Mouse (Mus musculus): Measurements from ENCODE around the gene Tm9sf1. TPM values are rescaled to one million over a fixed set of nuclear protein-coding genes. Genes with fewer than 3 reads are reported as not detected.

Gene Tm9sf1
- polyA plus RNA-seq, 1 experiment from 2014 or later: 92.0 TPM

DNA sequence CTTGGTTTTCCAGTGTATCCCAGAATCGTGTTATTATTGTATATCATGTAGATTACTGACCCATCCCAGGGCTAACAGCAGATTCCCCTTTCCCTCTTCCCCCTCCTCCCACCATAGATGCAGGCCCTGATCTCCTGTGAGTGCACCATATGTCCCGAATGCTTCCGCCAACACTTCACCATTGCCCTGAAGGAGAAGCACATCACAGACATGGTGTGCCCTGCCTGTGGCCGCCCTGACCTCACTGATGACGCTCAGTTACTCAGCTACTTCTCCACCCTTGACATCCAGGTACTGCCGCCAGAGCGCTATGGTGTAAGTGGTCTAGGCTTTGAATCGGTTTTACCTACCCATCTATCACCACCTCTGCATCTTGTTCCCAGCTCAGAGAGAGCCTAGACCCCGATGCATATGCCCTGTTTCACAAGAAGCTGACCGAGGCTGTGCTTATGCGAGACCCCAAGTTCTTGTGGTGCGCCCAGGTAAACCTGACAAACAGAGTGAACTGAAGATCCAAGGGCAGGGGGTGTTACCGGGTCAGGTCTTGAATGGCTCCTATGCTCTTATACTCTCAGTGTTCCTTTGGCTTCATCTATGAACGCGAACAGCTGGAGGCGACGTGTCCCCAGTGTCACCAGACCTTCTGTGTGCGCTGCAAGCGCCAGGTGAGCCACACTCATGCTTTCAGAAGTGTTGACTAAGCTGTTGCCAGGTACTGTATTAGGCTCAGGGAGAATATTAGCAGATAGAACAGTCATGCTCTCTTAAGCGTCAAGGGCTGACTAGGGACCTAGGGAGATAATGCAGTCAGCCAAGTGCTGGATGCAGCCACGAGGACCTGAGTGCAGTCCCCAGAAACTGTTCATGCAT lies 44.9 kb downstream of the Tm9sf1 start:
- Histone ChIP-seq H3K27me3 (ENCODE audit: low read depth, poor library complexity, severe bottlenecking) (no peaks in the 10 kb centered on the region), H3K4me1 (peaks cover 10% of the 10 kb centered on the region; the same call in 1 of the 2 replicates), H3K27ac (no peak overlapping the region), H3K9me3 (replicated peaks) (no peaks in the 10 kb centered on the region), H3K36me3 (peaks cover 97% of the 10 kb centered on the region), H3K4me3 (no peak overlapping the region)
- 94% methylated on average over 21 of the region's 21 CpGs for WGBS
- no peak for DNase-seq (ENCODE audit: low spot score)

DNA sequence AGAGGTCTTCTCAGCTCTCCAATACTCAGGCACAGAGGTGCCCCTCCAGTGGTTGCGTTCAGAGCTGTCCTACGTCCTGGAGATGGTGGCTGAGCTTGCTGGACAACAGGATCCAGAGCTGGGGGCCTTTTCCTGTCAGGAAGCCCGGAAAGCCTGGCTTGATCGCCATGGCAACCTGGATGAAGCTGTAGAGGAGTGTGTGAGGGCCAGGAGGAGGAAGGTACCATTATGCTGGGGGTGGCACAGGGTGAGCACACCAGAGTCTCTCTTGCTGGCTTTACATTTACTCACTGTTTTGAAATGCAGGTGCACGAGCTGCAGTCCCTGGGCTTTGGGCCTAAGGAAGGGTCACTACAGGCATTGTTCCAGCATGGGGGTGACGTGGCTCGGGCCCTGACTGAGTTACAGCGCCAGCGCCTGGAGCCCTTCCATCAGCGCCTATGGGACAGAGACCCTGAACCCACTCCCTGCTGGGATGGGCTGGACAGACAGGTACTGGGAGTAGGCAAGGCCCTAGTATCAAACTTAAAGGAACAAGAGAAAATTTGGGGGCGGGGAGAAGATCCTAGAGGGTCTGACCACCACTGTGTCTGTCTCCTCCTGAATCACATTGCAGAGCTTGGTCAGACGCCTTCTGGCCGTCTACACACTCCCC lies 47.4 kb downstream of the Tm9sf1 start:
- peaks cover 76% of the 10 kb centered on the region for H3K36me3 ChIP-seq

DNA sequence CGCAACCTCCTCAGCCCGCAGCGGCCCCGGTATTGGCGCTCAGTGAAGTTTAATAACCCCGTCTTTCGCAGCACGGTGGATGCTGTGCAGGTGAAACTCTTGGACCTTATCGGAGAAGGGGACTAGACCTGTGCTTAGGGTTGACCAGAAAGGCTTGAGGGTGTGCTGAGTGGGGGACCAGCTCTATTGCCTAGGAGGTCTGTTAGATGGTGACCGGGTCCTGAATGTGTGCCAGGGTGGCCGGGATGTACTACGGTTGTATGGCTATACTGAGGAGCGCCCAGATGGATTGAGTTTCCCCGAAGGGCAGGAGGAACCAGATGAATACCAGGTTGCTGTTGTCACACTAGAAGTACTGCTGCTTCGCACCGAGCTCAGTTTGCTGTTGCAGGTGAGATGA lies 51.4 kb downstream of the Tm9sf1 start:
- 4% methylated on average over 16 of the region's 16 CpGs for WGBS
- Histone ChIP-seq H3K36me3 (peaks cover 59% of the 10 kb centered on the region), H3K4me3 (peak overlapping the region; percentile 79), H3K27me3 (ENCODE audit: low read depth, poor library complexity, severe bottlenecking) (no peaks in the 10 kb centered on the region), H3K4me1 (peaks cover 32% of the 10 kb centered on the region), H3K9me3 (replicated peaks) (no peaks in the 10 kb centered on the region), H3K27ac (peak overlapping the region; percentile 90)
- DNase-seq (ENCODE audit: low spot score): no peak

More for the DNA sequence above, 47.4 kb downstream of the Tm9sf1 start:
- 87% methylated on average over 13 of the region's 13 CpGs for whole genome bisulfite sequencing
- DNase-seq (ENCODE audit: low spot score): no peak
- Histone ChIP-seq H3K27me3 (ENCODE audit: low read depth, poor library complexity, severe bottlenecking) (no peaks in the 10 kb centered on the region), H3K4me1 (peaks cover 22% of the 10 kb centered on the region), H3K27ac (no peak overlapping the region), H3K9me3 (replicated peaks) (no peaks in the 10 kb centered on the region), H3K4me3 (no peak overlapping the region)

DNA sequence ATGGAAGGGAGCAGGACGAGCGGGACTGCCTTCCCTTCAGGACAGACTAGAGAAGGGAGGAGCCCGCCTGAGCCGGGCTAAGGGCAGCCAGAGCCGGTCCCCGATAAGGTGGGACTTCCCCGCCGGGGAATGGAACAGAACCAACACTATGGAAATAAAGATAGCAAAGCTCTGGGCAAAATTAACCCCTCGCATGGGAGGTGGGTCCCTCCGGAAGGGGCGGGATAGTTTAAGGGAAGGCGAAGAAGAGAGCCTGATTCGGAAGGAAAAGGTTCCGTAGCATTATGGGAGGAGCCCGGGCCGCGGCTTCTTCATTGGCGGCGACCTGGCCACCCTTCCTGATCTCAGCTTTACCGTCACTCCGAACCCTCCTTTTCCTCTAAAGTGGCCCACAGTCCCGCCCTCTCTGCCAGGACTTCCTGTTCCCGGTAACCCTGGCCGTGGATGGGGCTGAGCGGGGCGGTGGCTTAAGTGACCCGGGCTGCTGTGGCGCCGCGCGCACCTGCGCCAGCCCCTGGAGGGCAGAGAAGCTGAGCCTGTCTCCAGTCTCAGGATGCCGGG lies 52.2 kb downstream of the Tm9sf1 start, which contains the start of gene Rnf31:
Rnf31 (plus strand) TSS at position 378 of the 561 bp plus-strand sequence.
- H3K27me3 ChIP-seq (ENCODE audit: low read depth, poor library complexity, severe bottlenecking): no peaks in the 10 kb centered on the region
- peaks cover 57% of the 10 kb centered on the region for H3K36me3 ChIP-seq
- peaks cover 32% of the 10 kb centered on the region for H3K4me1 ChIP-seq
- DNase-seq (ENCODE audit: low spot score): peak; percentile 90
- H3K9me3 ChIP-seq (replicated peaks): no peaks in the 10 kb centered on the region
- peak within 1 kb of the TSS; percentile 79 for H3K4me3 ChIP-seq
- peak within 1 kb of the TSS; percentile 90 for H3K27ac ChIP-seq
- WGBS: 0% methylated on average over 33 of the region's 33 CpGs

DNA sequence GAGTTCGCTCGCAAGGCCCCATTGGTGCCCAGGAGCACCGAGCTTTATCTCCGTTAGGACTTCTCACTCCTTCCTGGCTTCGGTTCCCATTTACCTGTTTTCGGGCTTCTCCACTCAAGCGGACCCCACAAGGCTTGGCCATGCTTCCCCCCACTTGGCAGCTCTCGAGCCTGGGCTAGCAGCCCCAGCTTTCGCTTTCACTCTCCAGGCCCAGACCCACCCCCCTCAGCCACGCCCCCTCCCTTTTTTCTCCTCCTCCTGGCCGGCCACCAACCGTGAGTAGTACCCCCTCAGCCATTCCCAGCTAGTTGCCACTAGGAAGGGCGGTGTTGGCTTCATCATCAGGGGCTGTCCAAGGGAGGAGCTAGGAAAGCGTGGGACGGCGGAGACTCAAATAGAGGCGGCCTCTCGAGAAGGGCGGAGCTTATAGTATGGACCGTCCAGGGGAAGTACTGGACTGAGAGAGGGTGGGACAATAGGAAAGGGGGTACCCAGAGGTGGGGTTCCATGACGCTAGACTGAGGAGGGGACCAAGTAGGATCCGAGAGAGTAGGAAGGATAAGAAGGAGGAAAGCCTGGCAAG lies 52.8 kb downstream of the Tm9sf1 start, which contains the start of gene Psme2:
Psme2 (minus strand) TSS at position 366 of the 583 bp plus-strand sequence.
- Histone ChIP-seq H3K4me1 (peaks cover 30% of the 10 kb centered on the region), H3K27ac (peak within 1 kb of the TSS; percentile 90), H3K27me3 (ENCODE audit: low read depth, poor library complexity, severe bottlenecking) (no peaks in the 10 kb centered on the region), H3K36me3 (peaks cover 51% of the 10 kb centered on the region), H3K9me3 (replicated peaks) (no peaks in the 10 kb centered on the region), H3K4me3 (peak within 1 kb of the TSS; percentile 79)
- under 1% methylated on average over 22 of the region's 22 CpGs for WGBS
- peak; percentile 91 for DNase-seq (ENCODE audit: low spot score)

DNA sequence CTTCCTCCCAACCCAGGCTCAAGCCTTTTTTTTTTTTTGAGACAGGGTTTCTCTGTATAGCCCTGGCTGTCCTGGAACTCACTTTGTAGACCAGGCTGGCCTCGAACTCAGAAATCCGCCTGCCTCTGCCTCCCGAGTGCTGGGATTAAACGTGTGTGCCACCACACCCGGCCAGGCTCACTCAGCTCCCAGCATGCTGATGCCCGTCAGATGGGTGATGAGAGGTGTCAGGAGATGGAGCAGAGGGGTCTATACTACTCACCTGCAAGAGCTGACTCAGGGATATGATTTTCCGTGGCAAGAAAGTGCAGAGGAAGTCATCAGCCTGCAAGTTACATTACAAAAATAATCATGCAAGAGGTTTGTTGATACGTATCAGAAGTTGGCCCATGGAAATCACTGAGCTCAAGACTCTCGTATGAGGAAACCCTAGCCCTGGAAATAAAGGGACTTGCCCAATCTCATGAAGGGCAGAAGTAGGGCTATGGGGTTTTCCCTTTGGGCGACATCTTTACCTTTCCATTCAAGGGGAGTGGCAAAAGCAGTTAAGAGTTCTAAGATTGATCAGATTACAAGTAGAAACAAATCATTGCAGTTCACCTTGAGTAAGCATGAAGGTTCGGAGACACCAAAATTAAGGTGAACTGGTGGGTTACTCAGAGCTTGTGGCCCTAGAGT lies 53.7 kb downstream of the Tm9sf1 start:
- no peak overlapping the region for H3K27ac ChIP-seq
- DNase-seq (ENCODE audit: low spot score): no peak
- peaks cover 35% of the 10 kb centered on the region for H3K4me1 ChIP-seq
- peak overlapping the region; percentile 79 for H3K4me3 ChIP-seq
- H3K36me3 ChIP-seq: peaks cover 42% of the 10 kb centered on the region
- H3K27me3 ChIP-seq (ENCODE audit: low read depth, poor library complexity, severe bottlenecking): 0 out of 2 replicates have a peak, but pooled peaks cover under 1% of the 10 kb centered on the region
- H3K9me3 ChIP-seq (replicated peaks): no peaks in the 10 kb centered on the region
- 90% methylated on average over 11 of the region's 11 CpGs for WGBS

DNA sequence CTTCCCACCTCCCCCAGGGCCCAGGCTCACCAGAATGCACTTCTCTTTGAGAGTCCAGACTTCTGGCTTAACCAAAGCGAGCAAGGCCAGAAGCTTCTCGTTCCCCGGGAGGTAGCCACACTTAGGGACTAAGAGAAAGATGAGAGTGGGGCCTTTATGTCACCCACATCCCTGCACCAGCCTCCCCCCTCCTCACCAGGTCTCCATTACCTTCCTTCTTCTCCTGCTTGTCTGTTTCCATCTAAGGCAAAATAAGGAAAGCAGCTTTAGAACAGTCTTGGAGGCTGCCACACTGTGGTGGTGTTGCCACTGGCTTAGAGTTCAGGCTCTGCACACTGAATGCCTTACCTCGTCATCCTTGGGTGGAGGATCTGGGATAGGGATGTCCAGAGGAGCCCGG lies 54.3 kb downstream of the Tm9sf1 start:
- peaks cover 42% of the 10 kb centered on the region for H3K4me1 ChIP-seq
- no peaks in the 10 kb centered on the region for H3K9me3 ChIP-seq (replicated peaks)
- WGBS: 89% methylated on average over 5 of the region's 5 CpGs
- no peak overlapping the region for H3K27ac ChIP-seq
- peaks cover 7% of the 10 kb centered on the region; the same call in 1 of the 2 replicates for H3K27me3 ChIP-seq (ENCODE audit: low read depth, poor library complexity, severe bottlenecking)
- H3K4me3 ChIP-seq: no peak overlapping the region
- DNase-seq (ENCODE audit: low spot score): no peak
- H3K36me3 ChIP-seq: peaks cover 35% of the 10 kb centered on the region

DNA sequence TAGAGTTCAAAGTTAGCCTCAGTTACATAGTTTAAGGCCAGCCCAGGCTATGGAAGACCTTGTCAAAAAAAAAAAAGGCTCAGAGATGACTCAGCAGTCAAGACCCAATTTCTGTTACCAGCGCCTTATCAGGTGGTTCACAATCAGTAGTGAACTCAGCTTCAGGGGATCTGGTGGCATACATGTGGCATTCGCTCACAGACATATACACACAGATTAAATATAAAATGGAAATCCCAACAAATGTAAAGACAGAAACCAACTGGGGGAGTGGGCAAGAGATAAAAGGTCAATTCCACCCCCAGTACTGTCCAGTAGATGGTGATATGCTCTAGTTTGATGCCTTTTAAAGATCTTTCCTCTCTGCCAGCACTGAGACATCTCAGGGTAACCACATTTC lies 57.5 kb downstream of the Tm9sf1 start:
- no peak overlapping the region for H3K27ac ChIP-seq
- no peak overlapping the region for H3K4me3 ChIP-seq
- peaks cover 24% of the 10 kb centered on the region for H3K4me1 ChIP-seq
- DNase-seq (ENCODE audit: low spot score): no peak
- peaks cover 38% of the 10 kb centered on the region for H3K36me3 ChIP-seq
- no peaks in the 10 kb centered on the region for H3K9me3 ChIP-seq (replicated peaks)
- H3K27me3 ChIP-seq (ENCODE audit: low read depth, poor library complexity, severe bottlenecking): peaks cover 15% of the 10 kb centered on the region; the same call in 1 of the 2 replicates
- WGBS: 93% methylated on average over 2 of the region's 2 CpGs

Other genes with a start within 250 kb of the Tm9sf1 start
- 74.5 and 83.2 TPM in 2 replicates for gene Dhrs4, start 165.0 kb downstream of the Tm9sf1 start, polyA plus RNA-seq (2016; fragmentation: Nextera tagmentation; extraction: Ambion mirVana)
- gene Carmil3, start 153.2 kb downstream of the Tm9sf1 start, polyA plus RNA-seq (2016; fragmentation: Nextera tagmentation; extraction: Ambion mirVana): 2.4 and 2.9 TPM in 2 replicates
- 0.05 TPM in 1 of 2 replicates, not detected in the other for gene Cpne6, start 133.4 kb downstream of the Tm9sf1 start, polyA plus RNA-seq (2016; fragmentation: Nextera tagmentation; extraction: Ambion mirVana)
- gene Nrl, start 118.8 kb downstream of the Tm9sf1 start, polyA plus RNA-seq (2016; fragmentation: Nextera tagmentation; extraction: Ambion mirVana): not detected in 2 replicates
- gene Pck2, start 103.5 kb downstream of the Tm9sf1 start, polyA plus RNA-seq (2016; fragmentation: Nextera tagmentation; extraction: Ambion mirVana): 22.1 and 26.9 TPM in 2 replicates
- gene Dcaf11, start 83.8 kb downstream of the Tm9sf1 start, polyA plus RNA-seq (2016; fragmentation: Nextera tagmentation; extraction: Ambion mirVana): 62.3 and 69.1 TPM in 2 replicates
- gene A730061H03Rik, start 83.4 kb downstream of the Tm9sf1 start, polyA plus RNA-seq (2016; fragmentation: Nextera tagmentation; extraction: Ambion mirVana): 0.59 and 0.87 TPM in 2 replicates
- 1.3 and 3.9 TPM in 2 replicates for gene Fitm1, start 68.2 kb downstream of the Tm9sf1 start, polyA plus RNA-seq (2016; fragmentation: Nextera tagmentation; extraction: Ambion mirVana)
- gene Psme1, start 65.7 kb downstream of the Tm9sf1 start, polyA plus RNA-seq (2016; fragmentation: Nextera tagmentation; extraction: Ambion mirVana): 109 and 115 TPM in 2 replicates
- gene Emc9, start 58.5 kb downstream of the Tm9sf1 start, polyA plus RNA-seq (2016; fragmentation: Nextera tagmentation; extraction: Ambion mirVana): 5.2 and 5.4 TPM in 2 replicates
- gene Psme2, start 52.7 kb downstream of the Tm9sf1 start, polyA plus RNA-seq (2016; fragmentation: Nextera tagmentation; extraction: Ambion mirVana): 157 and 192 TPM in 2 replicates
- 19.7 and 22.6 TPM in 2 replicates for gene Rnf31, start 52.1 kb downstream of the Tm9sf1 start, polyA plus RNA-seq (2016; fragmentation: Nextera tagmentation; extraction: Ambion mirVana)
- gene Irf9, start 40.2 kb downstream of the Tm9sf1 start, polyA plus RNA-seq (2016; fragmentation: Nextera tagmentation; extraction: Ambion mirVana): 4.9 and 7.0 TPM in 2 replicates
- 6.1 and 12.1 TPM in 2 replicates for gene Rec8, start 25.8 kb downstream of the Tm9sf1 start, polyA plus RNA-seq (2016; fragmentation: Nextera tagmentation; extraction: Ambion mirVana)
- 134 and 152 TPM in 2 replicates for gene Ipo4, start 7.8 kb downstream of the Tm9sf1 start, polyA plus RNA-seq (2016; fragmentation: Nextera tagmentation; extraction: Ambion mirVana)
- 1.1 and 2.2 TPM in 2 replicates for gene Gm49378, start 5.9 kb downstream of the Tm9sf1 start, polyA plus RNA-seq (2016; fragmentation: Nextera tagmentation; extraction: Ambion mirVana)
- gene Tssk4, start 6.4 kb upstream of the Tm9sf1 start, polyA plus RNA-seq (2016; fragmentation: Nextera tagmentation; extraction: Ambion mirVana): 0.60 and 0.61 TPM in 2 replicates
- 58.8 and 67.0 TPM in 2 replicates for gene Mdp1, start 16.7 kb upstream of the Tm9sf1 start, polyA plus RNA-seq (2016; fragmentation: Nextera tagmentation; extraction: Ambion mirVana)
- 55.8 and 60.8 TPM in 2 replicates for gene Gmpr2, start 28.1 kb upstream of the Tm9sf1 start, polyA plus RNA-seq (2016; fragmentation: Nextera tagmentation; extraction: Ambion mirVana)
- 649 and 655 TPM in 2 replicates for gene Nedd8, start 28.3 kb upstream of the Tm9sf1 start, polyA plus RNA-seq (2016; fragmentation: Nextera tagmentation; extraction: Ambion mirVana)
- gene Tinf2, start 38.0 kb upstream of the Tm9sf1 start, polyA plus RNA-seq (2016; fragmentation: Nextera tagmentation; extraction: Ambion mirVana): 66.2 and 77.9 TPM in 2 replicates
- gene Tgm1, start 70.1 kb upstream of the Tm9sf1 start, polyA plus RNA-seq (2016; fragmentation: Nextera tagmentation; extraction: Ambion mirVana): 1.5 and 1.9 TPM in 2 replicates
- 27.3 and 29.7 TPM in 2 replicates for gene Rabggta, start 78.5 kb upstream of the Tm9sf1 start, polyA plus RNA-seq (2016; fragmentation: Nextera tagmentation; extraction: Ambion mirVana)
- gene Dhrs1, start 101.9 kb upstream of the Tm9sf1 start, polyA plus RNA-seq (2016; fragmentation: Nextera tagmentation; extraction: Ambion mirVana): 65.2 and 67.4 TPM in 2 replicates
- gene Nop9, start 101.9 kb upstream of the Tm9sf1 start, polyA plus RNA-seq (2016; fragmentation: Nextera tagmentation; extraction: Ambion mirVana): 68.7 and 71.4 TPM in 2 replicates
- gene Cideb, start 114.7 kb upstream of the Tm9sf1 start, polyA plus RNA-seq (2016; fragmentation: Nextera tagmentation; extraction: Ambion mirVana): 0.24 TPM in 1 of 2 replicates, not detected in the other
- 0.23 and 0.30 TPM in 2 replicates for gene Ltb4r2, start 117.6 kb upstream of the Tm9sf1 start, polyA plus RNA-seq (2016; fragmentation: Nextera tagmentation; extraction: Ambion mirVana)
- gene Ltb4r1, start 122.2 kb upstream of the Tm9sf1 start, polyA plus RNA-seq (2016; fragmentation: Nextera tagmentation; extraction: Ambion mirVana): 0.14 and 0.26 TPM in 2 replicates
- gene Adcy4, start 140.3 kb upstream of the Tm9sf1 start, polyA plus RNA-seq (2016; fragmentation: Nextera tagmentation; extraction: Ambion mirVana): 7.7 and 13.3 TPM in 2 replicates
- gene Ripk3, start 145.1 kb upstream of the Tm9sf1 start, polyA plus RNA-seq (2016; fragmentation: Nextera tagmentation; extraction: Ambion mirVana): 25.3 and 29.3 TPM in 2 replicates
- 106 and 157 TPM in 2 replicates for gene Nfatc4, start 179.3 kb upstream of the Tm9sf1 start, polyA plus RNA-seq (2016; fragmentation: Nextera tagmentation; extraction: Ambion mirVana)
- gene Nynrin, start 210.2 kb upstream of the Tm9sf1 start, polyA plus RNA-seq (2016; fragmentation: Nextera tagmentation; extraction: Ambion mirVana): 31.1 and 44.4 TPM in 2 replicates
- 0.15 and 0.31 TPM in 2 replicates for gene Cbln3, start 240.6 kb upstream of the Tm9sf1 start, polyA plus RNA-seq (2016; fragmentation: Nextera tagmentation; extraction: Ambion mirVana)
- gene Khnyn, start 241.1 kb upstream of the Tm9sf1 start, polyA plus RNA-seq (2016; fragmentation: Nextera tagmentation; extraction: Ambion mirVana): 35.0 and 38.8 TPM in 2 replicates